Mouse (Mus musculus): ENCODE results near the gene Hacd1. TPM values are rescaled to one million over a fixed set of nuclear protein-coding genes. Genes with fewer than 3 reads are reported as not detected.

Gene Hacd1
- polyA plus RNA-seq, 1 experiment from 2014 or later, result 94.1 TPM

DNA sequence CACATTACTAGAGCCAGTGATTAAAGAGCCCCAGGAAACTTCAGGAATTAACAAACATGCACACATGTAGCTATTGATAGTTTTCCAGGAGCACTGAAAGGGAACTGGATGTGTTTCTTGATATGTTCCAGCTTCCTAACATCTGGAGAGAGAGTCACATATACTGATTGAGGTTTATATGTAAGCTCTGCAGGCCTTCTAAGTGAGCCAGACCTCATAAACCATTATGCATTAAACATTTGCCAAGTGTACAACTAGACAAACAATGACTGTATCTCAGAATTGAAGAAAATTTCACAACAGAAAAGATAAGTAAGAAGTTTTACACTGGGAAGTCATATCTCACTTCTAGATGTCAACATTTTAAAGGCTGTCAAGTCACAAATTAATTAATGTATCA lies 167.4 kb downstream of the Hacd1 start:
- 0 out of 2 replicates have a peak, but pooled peaks have one; percentile 17 for ATAC-seq (ENCODE audit: insufficient read depth)

GRCm38 (mm10) chr2:13857461-13857860 lies 198.5 kb downstream of the Hacd1 start:
- DNase-seq (no peak), ATAC-seq (ENCODE audit: insufficient read depth) (no peak)
- WGBS, result 38% methylated on average over 2 of the region's 2 CpGs
- Histone ChIP-seq H3K36me3 (ENCODE audit: insufficient read depth) (no peaks in the 10 kb centered on the region), H3K4me1 (ENCODE audit: insufficient read depth) (no peaks in the 10 kb centered on the region), H3K27ac (ENCODE audit: low read depth) (no peak overlapping the region), H3K27me3 (ENCODE audit: insufficient read depth, low read length) (no peaks in the 10 kb centered on the region), H3K4me3 (ENCODE audit: low read depth, low read length) (no peak overlapping the region), H3K4me2 (no peak overlapping the region), H3K9ac (no peak overlapping the region), H3K9me3 (ENCODE audit: low read depth, low read length) (no peaks in the 10 kb centered on the region)
- no peak for TF ChIP-seq CTCF (IDR thresholded peaks at IDR 0.05; ENCODE audit: low read depth)

More for the DNA sequence above, 167.4 kb downstream of the Hacd1 start:
- no peak overlapping the region for H3K4me2 ChIP-seq
- no peaks in the 10 kb centered on the region for H3K4me1 ChIP-seq (ENCODE audit: insufficient read depth)
- no peak overlapping the region for H3K4me3 ChIP-seq (ENCODE audit: low read depth, low read length)
- peak; percentile 44 for DNase-seq
- no peaks in the 10 kb centered on the region for H3K36me3 ChIP-seq (ENCODE audit: insufficient read depth)
- H3K27ac ChIP-seq (ENCODE audit: low read depth), result no peak overlapping the region
- H3K9me3 ChIP-seq (ENCODE audit: low read depth, low read length), result no peaks in the 10 kb centered on the region
- H3K9ac ChIP-seq, result no peak overlapping the region
- no peaks in the 10 kb centered on the region for H3K27me3 ChIP-seq (ENCODE audit: insufficient read depth, low read length)
- no peak for TF ChIP-seq CTCF (IDR thresholded peaks at IDR 0.05; ENCODE audit: low read depth)

- TF ChIP-seq CTCF (IDR thresholded peaks at IDR 0.05; ENCODE audit: low read depth), result peak; percentile 54
- Histone ChIP-seq H3K36me3 (ENCODE audit: insufficient read depth) (no peaks in the 10 kb centered on the region), H3K4me2 (no peak overlapping the region), H3K4me1 (ENCODE audit: insufficient read depth) (no peaks in the 10 kb centered on the region), H3K9ac (no peak overlapping the region), H3K27ac (ENCODE audit: low read depth) (no peak overlapping the region), H3K4me3 (ENCODE audit: low read depth, low read length) (no peak overlapping the region), H3K27me3 (ENCODE audit: insufficient read depth, low read length) (no peaks in the 10 kb centered on the region), H3K9me3 (ENCODE audit: low read depth, low read length) (no peaks in the 10 kb centered on the region)
- WGBS, result 61% methylated on average over 3 of the region's 3 CpGs
- ATAC-seq (ENCODE audit: insufficient read depth) (no peak), DNase-seq (peak; percentile 23)
These were observed 200.4 kb downstream of the Hacd1 start for GRCm38 (mm10) chr2:13855510-13855909.

DNA sequence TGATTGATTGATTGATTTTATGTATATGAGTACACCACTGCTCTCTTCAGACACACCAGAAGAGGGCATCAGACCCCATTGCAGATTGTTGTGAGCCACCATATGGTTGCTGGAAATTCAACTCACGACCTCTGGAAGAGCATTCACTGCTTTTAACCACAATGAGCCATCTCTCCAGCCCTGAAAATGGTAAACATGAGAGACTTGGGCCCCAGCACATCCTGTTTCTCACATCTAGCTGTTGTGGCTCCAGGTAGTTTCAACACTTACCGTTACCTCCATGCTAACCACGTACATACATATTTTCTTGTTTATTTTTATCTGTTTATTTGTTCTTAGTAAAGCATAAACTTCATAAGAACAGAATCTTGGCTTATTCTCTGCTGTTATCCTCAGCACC lies 219.6 kb downstream of the Hacd1 start:
- TF ChIP-seq CTCF (IDR thresholded peaks at IDR 0.05; ENCODE audit: low read depth), result no peak
- H3K9ac ChIP-seq, result no peak overlapping the region
- H3K9me3 ChIP-seq (ENCODE audit: low read depth, low read length), result no peaks in the 10 kb centered on the region
- 81% methylated on average over 3 of the region's 3 CpGs for WGBS
- no peak for DNase-seq
- H3K27me3 ChIP-seq (ENCODE audit: insufficient read depth, low read length), result no peaks in the 10 kb centered on the region
- no peak overlapping the region for H3K27ac ChIP-seq (ENCODE audit: low read depth)
- no peaks in the 10 kb centered on the region for H3K36me3 ChIP-seq (ENCODE audit: insufficient read depth)
- H3K4me3 ChIP-seq (ENCODE audit: low read depth, low read length), result no peak overlapping the region
- no peak overlapping the region for H3K4me2 ChIP-seq
- H3K4me1 ChIP-seq (ENCODE audit: insufficient read depth), result no peaks in the 10 kb centered on the region
- no peak for ATAC-seq (ENCODE audit: insufficient read depth)

GRCm38 (mm10) chr2:13834989-13835388 lies 220.9 kb downstream of the Hacd1 start:
- no peaks in the 10 kb centered on the region for H3K36me3 ChIP-seq (ENCODE audit: insufficient read depth)
- H3K9me3 ChIP-seq (ENCODE audit: low read depth, low read length), result no peaks in the 10 kb centered on the region
- no peak overlapping the region for H3K4me2 ChIP-seq
- no peak for TF ChIP-seq CTCF (IDR thresholded peaks at IDR 0.05; ENCODE audit: low read depth)
- H3K4me3 ChIP-seq (ENCODE audit: low read depth, low read length), result no peak overlapping the region
- no peak for ATAC-seq (ENCODE audit: insufficient read depth)
- no peaks in the 10 kb centered on the region for H3K27me3 ChIP-seq (ENCODE audit: insufficient read depth, low read length)
- H3K4me1 ChIP-seq (ENCODE audit: insufficient read depth), result no peaks in the 10 kb centered on the region
- no peak overlapping the region for H3K27ac ChIP-seq (ENCODE audit: low read depth)
- DNase-seq, result no peak
- H3K9ac ChIP-seq, result no peak overlapping the region
- WGBS, result 52% methylated on average over 1 of the region's 1 CpGs

- 68% methylated on average over 2 of the region's 2 CpGs for WGBS
- Histone ChIP-seq H3K9me3 (ENCODE audit: low read depth, low read length) (no peaks in the 10 kb centered on the region), H3K4me3 (ENCODE audit: low read depth, low read length) (no peak overlapping the region), H3K27ac (ENCODE audit: low read depth) (no peak overlapping the region), H3K4me2 (no peak overlapping the region), H3K9ac (no peak overlapping the region), H3K27me3 (ENCODE audit: insufficient read depth, low read length) (no peaks in the 10 kb centered on the region), H3K36me3 (ENCODE audit: insufficient read depth) (no peaks in the 10 kb centered on the region), H3K4me1 (ENCODE audit: insufficient read depth) (no peaks in the 10 kb centered on the region)
- DNase-seq (no peak), ATAC-seq (ENCODE audit: insufficient read depth) (no peak)
- no peak for TF ChIP-seq CTCF (IDR thresholded peaks at IDR 0.05; ENCODE audit: low read depth)
These were observed 239.3 kb downstream of the Hacd1 start for GRCm38 (mm10) chr2:13816645-13817044.

GRCm38 (mm10) chr2:13808593-13808992 lies 247.3 kb downstream of the Hacd1 start:
- TF ChIP-seq CTCF (IDR thresholded peaks at IDR 0.05; ENCODE audit: low read depth), result no peak
- DNase-seq (no peak), ATAC-seq (ENCODE audit: insufficient read depth) (no peak)
- Histone ChIP-seq H3K4me1 (ENCODE audit: insufficient read depth) (no peaks in the 10 kb centered on the region), H3K27ac (ENCODE audit: low read depth) (no peak overlapping the region), H3K36me3 (ENCODE audit: insufficient read depth) (no peaks in the 10 kb centered on the region), H3K4me2 (no peak overlapping the region), H3K27me3 (ENCODE audit: insufficient read depth, low read length) (no peaks in the 10 kb centered on the region), H3K9ac (no peak overlapping the region), H3K4me3 (ENCODE audit: low read depth, low read length) (no peak overlapping the region), H3K9me3 (ENCODE audit: low read depth, low read length) (no peaks in the 10 kb centered on the region)
- 20% methylated on average over 5 of the region's 5 CpGs for WGBS

GRCm38 (mm10) chr2:13808008-13808407 lies 247.9 kb downstream of the Hacd1 start:
- Histone ChIP-seq H3K27ac (ENCODE audit: low read depth) (no peak overlapping the region), H3K4me2 (no peak overlapping the region), H3K9ac (no peak overlapping the region), H3K4me1 (ENCODE audit: insufficient read depth) (no peaks in the 10 kb centered on the region), H3K9me3 (ENCODE audit: low read depth, low read length) (no peaks in the 10 kb centered on the region), H3K36me3 (ENCODE audit: insufficient read depth) (no peaks in the 10 kb centered on the region), H3K27me3 (ENCODE audit: insufficient read depth, low read length) (no peaks in the 10 kb centered on the region), H3K4me3 (ENCODE audit: low read depth, low read length) (no peak overlapping the region)
- DNase-seq (no peak), ATAC-seq (ENCODE audit: insufficient read depth) (no peak)
- no peak for TF ChIP-seq CTCF (IDR thresholded peaks at IDR 0.05; ENCODE audit: low read depth)
- WGBS, result 33% methylated on average over 4 of the region's 4 CpGs

Data from lung, embryonic 14.5 days (tissue).